Mouse (Mus musculus): Measurements from ENCODE around the gene Nup98.

GRCm38 (mm10) chr7:102246956-102247797 is 37.2 kb upstream of the Nup98 start:
- TF ChIP-seq CTCF (IDR thresholded peaks at IDR 0.05; ENCODE audit: control insufficient read depth, insufficient read depth, low read length), result no peak
- TF ChIP-seq POLR2A (IDR thresholded peaks at IDR 0.05; ENCODE audit: borderline replicate concordance, control insufficient read depth, low read depth, low read length), result peak; percentile 34; the same call in 1 of the 2 replicates

Data from bone marrow, adult 2 months (tissue).